Mouse (Mus musculus) limb, embryonic 13.5 days (tissue): ENCODE data around the gene Tmem63a. TPM values are rescaled to one million over a fixed set of nuclear protein-coding genes. Genes with fewer than 3 reads are reported as not detected.
A peak's percentile ranks its signal among the peaks of the same experiment; 100 is the strongest.

ENCODE experiments used
- ATAC-seq: fragments of 200-750 bp; cut with Nextera tagmentation; 2 replicates; pipeline ENCODE4 v1.8.0; 2017; ENCODE audit warnings: low read depth, moderate number of reproducible peaks, moderate TSS enrichment; ENCODE audit not compliant: low FRiP score
- H3K27ac ChIP-seq: fragments of 300-500 bp; sonication (generic); 2 replicates; pipeline ENCODE4 v1.5.1; 2015; ENCODE audit warnings: inconsistent platforms, mild to moderate bottlenecking, moderate library complexity
- H3K27me3 ChIP-seq: fragments of 300-500 bp; sonication (generic); 2 replicates; pipeline ENCODE4 v1.6.1; 2015; ENCODE audit warnings: mild to moderate bottlenecking, inconsistent platforms
- H3K36me3 ChIP-seq: fragments of 300-500 bp; sonication (generic); 2 replicates; pipeline ENCODE4 v1.6.1; 2015; ENCODE audit warnings: inconsistent platforms, mild to moderate bottlenecking, moderate library complexity
- H3K4me1 ChIP-seq: fragments of 300-500 bp; sonication (generic); 2 replicates; pipeline ENCODE4 v1.6.1; 2015; ENCODE audit warnings: inconsistent platforms
- H3K4me2 ChIP-seq: fragments of 300-500 bp; sonication (generic); replicated peaks from 2 replicates; pipeline ENCODE4 v1.6.1; 2015; ENCODE audit warnings: inconsistent platforms, mild to moderate bottlenecking, moderate library complexity
- H3K4me3 ChIP-seq: fragments of 300-500 bp; sonication (generic); 2 replicates; pipeline ENCODE4 v1.5.1; 2015; ENCODE audit warnings: moderate library complexity, mild to moderate bottlenecking, inconsistent platforms
- H3K9ac ChIP-seq: fragments of 300-500 bp; sonication (generic); 2 replicates; pipeline ENCODE4 v1.6.1; 2015; ENCODE audit warnings: mild to moderate bottlenecking, inconsistent platforms
- H3K9me3 ChIP-seq: fragments of 300-500 bp; sonication (generic); 2 replicates; pipeline ENCODE4 v1.6.1; 2016; ENCODE audit warnings: inconsistent platforms
- WGBS: fragments of 180-500 bp; shearing (Covaris S2); methylation state at CpG from one replicate; pipeline ENCODE4 v1.1.7; 2015; 5-methylcytosine and 5-hydroxymethylcytosine counted together
- polyA plus RNA-seq: library from polyadenylated mRNA; unstranded; fragments of >200 nt; fragmentation: Nextera tagmentation; extraction: Ambion mirVana; gene quantifications from 2 replicates; pipeline ENCODE4 v1.2.1, GENCODE M21; 2015

The Tmem63a gene
- polyA plus RNA-seq, 1 experiment from 2014 or later = 17.7 TPM

DNA sequence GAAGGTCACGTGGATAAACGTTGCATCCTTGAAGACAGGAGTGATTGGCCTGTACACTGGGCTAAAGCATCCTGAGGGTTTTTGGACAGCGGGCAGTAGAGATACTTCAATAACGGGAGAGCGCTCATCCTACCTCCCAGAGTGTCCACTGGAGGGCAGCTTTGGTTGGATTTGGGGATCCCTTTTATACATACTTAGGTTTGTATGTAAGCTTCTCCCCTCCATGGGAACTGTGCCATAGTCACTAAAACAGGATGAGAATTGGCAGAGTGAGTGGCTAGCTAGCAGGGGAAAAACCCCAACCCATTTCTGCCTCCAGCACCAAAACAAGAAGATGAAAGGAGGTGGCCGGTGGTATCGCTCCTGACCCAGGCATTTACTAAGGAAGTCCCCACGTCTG is 31.0 kb upstream of the Tmem63a start:
- peak overlapping the region; percentile 51 for H3K4me2 ChIP-seq
- WGBS = 48% methylated on average over 8 of the region's 8 CpGs
- H3K4me3 ChIP-seq = 0 out of 2 replicates have a peak overlapping the region, but pooled peaks have one; percentile 7
- no peaks in the 10 kb centered on the region for H3K27me3 ChIP-seq
- ATAC-seq = 0 out of 2 replicates have a peak, but pooled peaks have one; percentile 6
- H3K9ac ChIP-seq = no peak overlapping the region
- peaks cover 32% of the 10 kb centered on the region for H3K36me3 ChIP-seq
- H3K9me3 ChIP-seq = no peaks in the 10 kb centered on the region
- H3K27ac ChIP-seq = peak overlapping the region; percentile 28; the same call in 1 of the 2 replicates
- H3K4me1 ChIP-seq = peaks cover 40% of the 10 kb centered on the region

DNA sequence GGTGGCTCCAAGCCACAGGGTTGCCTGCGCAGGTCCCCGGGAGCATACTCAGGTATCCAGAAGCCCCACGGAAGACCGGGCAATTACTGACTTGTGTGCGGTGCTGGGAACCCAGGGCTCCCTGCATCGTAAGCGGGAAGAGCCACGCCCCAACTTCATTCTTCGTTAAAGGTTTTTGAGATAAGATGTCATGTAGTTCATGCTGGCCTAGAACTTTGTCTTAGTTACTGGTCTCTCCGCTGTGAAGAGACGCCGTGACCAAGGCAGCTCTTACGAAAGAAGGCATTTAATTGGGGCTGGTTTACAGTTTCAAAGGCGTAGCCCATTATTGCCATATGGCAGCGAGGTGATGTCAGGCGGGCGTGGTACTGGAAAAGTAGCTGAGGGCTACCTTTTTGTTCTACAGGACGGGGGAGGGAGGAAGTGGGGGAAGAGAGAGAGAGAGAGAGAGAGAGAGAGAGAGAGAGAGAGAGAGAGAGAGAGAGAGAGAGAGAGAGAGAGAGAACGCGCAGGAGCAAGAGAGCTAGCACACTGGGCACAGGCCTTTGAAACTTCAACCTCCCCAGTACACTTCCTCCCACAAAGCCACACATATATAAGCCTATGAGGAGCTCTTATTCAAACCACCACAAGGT is 30.4 kb upstream of the Tmem63a start:
- 31% methylated on average over 20 of the region's 20 CpGs for WGBS
- H3K4me3 ChIP-seq = 0 out of 2 replicates have a peak overlapping the region, but pooled peaks have one; percentile 7
- H3K4me1 ChIP-seq = peaks cover 35% of the 10 kb centered on the region
- peak; percentile 10; the same call in 1 of the 2 replicates for ATAC-seq
- H3K27me3 ChIP-seq = no peaks in the 10 kb centered on the region
- peaks cover 26% of the 10 kb centered on the region for H3K36me3 ChIP-seq
- no peaks in the 10 kb centered on the region for H3K9me3 ChIP-seq
- H3K27ac ChIP-seq = peak overlapping the region; percentile 28; the same call in 1 of the 2 replicates
- no peak overlapping the region for H3K9ac ChIP-seq
- H3K4me2 ChIP-seq = peak overlapping the region; percentile 51

DNA sequence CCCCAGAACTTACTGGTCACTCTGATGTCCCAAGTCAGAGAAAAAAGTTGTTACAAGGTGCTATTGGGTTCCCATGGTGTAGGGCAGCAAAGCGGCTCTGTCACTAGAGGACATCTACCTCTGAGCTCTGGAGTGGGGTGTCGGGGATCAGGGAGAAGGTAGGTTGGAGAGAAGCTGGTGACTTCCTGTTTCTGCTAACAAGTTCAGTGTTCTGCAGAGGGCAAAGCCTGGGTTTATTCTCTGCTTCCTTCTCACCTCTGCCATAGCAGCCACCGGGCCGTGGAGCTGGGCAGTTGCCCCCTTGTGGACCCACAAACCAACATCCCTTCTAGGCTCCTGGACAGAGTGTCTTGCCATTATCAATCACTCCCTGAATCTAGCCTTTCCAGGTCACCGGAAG is 29.4 kb upstream of the Tmem63a start:
- H3K27ac ChIP-seq = peak overlapping the region; percentile 69; the same call in 1 of the 2 replicates
- H3K9ac ChIP-seq = no peak overlapping the region
- H3K4me3 ChIP-seq = no peak overlapping the region
- H3K4me2 ChIP-seq = no peak overlapping the region
- no peak for ATAC-seq
- no peaks in the 10 kb centered on the region for H3K9me3 ChIP-seq
- 79% methylated on average over 5 of the region's 5 CpGs for WGBS
- peaks cover 35% of the 10 kb centered on the region for H3K4me1 ChIP-seq
- H3K36me3 ChIP-seq = peaks cover 15% of the 10 kb centered on the region
- no peaks in the 10 kb centered on the region for H3K27me3 ChIP-seq

DNA sequence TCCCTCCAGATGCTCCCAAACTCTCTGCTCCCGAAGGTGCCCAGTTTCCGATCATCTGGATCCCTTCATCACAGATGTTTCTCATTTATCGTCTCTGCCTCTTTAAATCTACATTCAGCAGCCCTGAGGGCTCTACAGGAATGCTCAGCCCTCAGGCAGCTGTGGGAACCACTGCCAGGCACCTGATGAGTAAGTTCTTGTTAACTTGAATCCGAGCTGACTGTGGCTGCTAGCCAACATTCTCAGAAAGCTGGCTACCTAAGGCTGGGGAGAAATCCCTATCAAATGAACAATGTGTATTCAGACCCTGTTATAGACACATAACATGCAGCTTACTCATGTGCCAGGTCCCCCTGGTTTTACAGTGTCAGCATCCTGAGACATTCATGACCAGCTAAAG is 28.3 kb upstream of the Tmem63a start:
- Histone ChIP-seq H3K4me3 (no peak overlapping the region), H3K36me3 (peaks cover 5% of the 10 kb centered on the region), H3K4me2 (no peak overlapping the region), H3K27ac (peak overlapping the region; percentile 69; the same call in 1 of the 2 replicates), H3K4me1 (peaks cover 35% of the 10 kb centered on the region), H3K9ac (no peak overlapping the region), H3K9me3 (no peaks in the 10 kb centered on the region), H3K27me3 (no peaks in the 10 kb centered on the region)
- WGBS = 9% methylated on average over 4 of the region's 4 CpGs
- ATAC-seq = peak; percentile 86

DNA sequence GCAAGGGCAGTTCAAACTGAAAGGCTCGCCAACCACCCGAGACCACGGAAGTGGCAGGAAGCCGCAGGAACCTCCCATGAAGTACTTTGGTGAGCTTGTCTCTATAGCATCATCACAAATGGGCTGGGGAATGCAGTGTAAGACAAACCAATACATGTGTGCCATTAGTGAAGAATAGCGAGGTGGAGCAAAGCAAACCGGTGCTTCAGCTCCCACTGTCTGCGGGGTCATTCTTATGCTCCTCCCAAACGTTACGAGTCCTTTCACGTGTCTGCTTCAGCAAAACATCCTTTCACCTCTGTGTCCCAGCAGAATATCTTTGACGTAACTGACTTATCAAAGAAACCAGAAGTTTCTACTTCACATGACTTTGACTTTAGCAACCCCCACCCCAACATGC is 25.7 kb upstream of the Tmem63a start:
- no peak for ATAC-seq
- Histone ChIP-seq H3K4me2 (no peak overlapping the region), H3K27me3 (no peaks in the 10 kb centered on the region), H3K9me3 (no peaks in the 10 kb centered on the region), H3K4me3 (no peak overlapping the region), H3K9ac (no peak overlapping the region), H3K36me3 (no peaks in the 10 kb centered on the region), H3K4me1 (peaks cover 28% of the 10 kb centered on the region), H3K27ac (no peak overlapping the region)
- 90% methylated on average over 11 of the region's 11 CpGs for WGBS

DNA sequence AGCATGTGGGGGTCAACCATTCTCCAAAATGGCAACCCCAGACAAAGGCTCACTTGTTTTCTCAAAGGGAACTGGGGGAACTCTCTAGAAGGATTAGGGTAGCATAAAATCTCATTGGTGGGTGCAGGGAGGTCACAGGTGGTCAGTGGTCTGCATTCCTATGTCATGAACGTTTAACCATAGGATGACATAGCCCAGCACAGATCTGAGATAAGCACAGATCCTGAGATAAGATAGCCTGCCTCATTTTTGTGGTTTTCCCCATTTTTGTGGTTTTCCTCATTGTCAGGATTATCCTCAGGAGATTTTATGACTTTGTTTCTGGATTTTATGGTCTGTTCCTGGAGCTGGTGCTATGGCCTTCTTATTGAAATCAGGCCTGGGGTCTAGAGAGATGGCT is 25.1 kb upstream of the Tmem63a start:
- Histone ChIP-seq H3K27ac (no peak overlapping the region), H3K27me3 (no peaks in the 10 kb centered on the region)
- WGBS = 31% methylated on average over 1 of the region's 1 CpGs

DNA sequence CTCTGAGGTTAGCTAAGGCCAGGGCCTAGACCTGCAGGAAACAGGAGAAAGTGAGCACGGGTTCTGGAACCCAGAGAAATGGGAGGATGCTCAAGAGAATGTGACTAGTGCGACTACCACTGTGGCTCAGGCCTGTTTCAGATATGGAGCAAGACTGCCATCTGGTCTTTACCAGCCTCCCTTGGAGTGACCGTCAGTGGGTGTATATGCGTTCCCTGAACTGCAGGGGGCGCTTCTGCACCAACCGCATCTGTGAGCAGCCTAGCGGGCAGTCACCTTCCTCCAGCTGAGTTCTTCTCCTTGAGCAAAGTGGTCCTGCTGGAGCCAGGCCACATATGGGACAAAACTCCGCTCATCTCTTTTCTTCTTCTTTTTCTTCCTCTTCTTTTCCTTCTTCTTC is 22.5 kb upstream of the Tmem63a start:
- H3K9ac ChIP-seq = no peak overlapping the region
- H3K4me2 ChIP-seq = no peak overlapping the region
- WGBS = 31% methylated on average over 8 of the region's 8 CpGs
- no peaks in the 10 kb centered on the region for H3K27me3 ChIP-seq
- H3K4me3 ChIP-seq = no peak overlapping the region
- H3K4me1 ChIP-seq = no peaks in the 10 kb centered on the region
- no peak for ATAC-seq
- no peaks in the 10 kb centered on the region for H3K36me3 ChIP-seq
- H3K27ac ChIP-seq = no peak overlapping the region
- no peaks in the 10 kb centered on the region for H3K9me3 ChIP-seq

More for the DNA sequence above, 25.1 kb upstream of the Tmem63a start:
- no peak overlapping the region for H3K4me2 ChIP-seq
- no peaks in the 10 kb centered on the region for H3K9me3 ChIP-seq
- H3K36me3 ChIP-seq = no peaks in the 10 kb centered on the region
- H3K9ac ChIP-seq = no peak overlapping the region
- no peak for ATAC-seq
- H3K4me3 ChIP-seq = no peak overlapping the region
- peaks cover 24% of the 10 kb centered on the region for H3K4me1 ChIP-seq

DNA sequence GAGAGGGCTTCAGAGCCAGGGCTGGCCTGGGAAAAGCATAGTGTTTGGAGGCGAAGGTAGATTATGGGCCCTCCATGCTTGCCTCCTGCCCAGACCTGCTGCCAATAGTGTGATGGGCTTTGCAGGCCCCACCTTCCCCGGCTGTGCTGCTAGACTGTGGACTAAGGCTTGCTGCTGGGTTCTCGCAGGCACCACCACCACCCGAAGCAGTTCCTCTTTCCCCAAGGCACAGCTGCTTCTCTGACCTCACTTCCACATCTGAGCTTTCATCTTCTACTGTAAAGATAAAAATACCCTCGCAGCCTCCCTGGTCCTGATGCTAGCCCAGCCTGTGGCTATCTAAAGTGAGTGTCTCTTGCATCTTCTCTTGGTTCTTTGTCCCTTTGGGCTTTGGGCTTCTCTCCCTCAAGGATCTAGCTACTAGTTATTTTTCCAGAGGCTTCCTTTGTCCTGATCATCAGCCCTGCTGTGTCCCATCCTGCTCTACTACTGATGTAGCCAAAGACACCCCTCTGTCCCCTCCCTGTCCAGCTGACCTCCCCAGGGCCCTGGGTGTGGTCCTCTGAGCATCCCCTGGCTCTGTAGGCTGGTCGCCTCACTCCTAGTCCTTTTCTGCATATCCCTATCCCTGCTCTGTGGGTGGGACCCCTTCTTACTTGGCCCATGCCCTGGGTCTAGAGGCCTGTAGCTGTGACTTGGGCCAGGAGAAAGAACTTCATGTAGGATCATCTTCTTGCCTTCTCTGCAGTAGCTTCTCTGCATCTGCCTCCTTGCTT is 19.7 kb upstream of the Tmem63a start:
- Histone ChIP-seq H3K9ac (no peak overlapping the region), H3K27me3 (peaks cover 2% of the 10 kb centered on the region; the same call in 1 of the 2 replicates), H3K27ac (no peak overlapping the region), H3K4me1 (no peaks in the 10 kb centered on the region), H3K36me3 (no peaks in the 10 kb centered on the region), H3K9me3 (no peaks in the 10 kb centered on the region), H3K4me2 (no peak overlapping the region), H3K4me3 (no peak overlapping the region)
- WGBS = 53% methylated on average over 6 of the region's 6 CpGs
- ATAC-seq = no peak

DNA sequence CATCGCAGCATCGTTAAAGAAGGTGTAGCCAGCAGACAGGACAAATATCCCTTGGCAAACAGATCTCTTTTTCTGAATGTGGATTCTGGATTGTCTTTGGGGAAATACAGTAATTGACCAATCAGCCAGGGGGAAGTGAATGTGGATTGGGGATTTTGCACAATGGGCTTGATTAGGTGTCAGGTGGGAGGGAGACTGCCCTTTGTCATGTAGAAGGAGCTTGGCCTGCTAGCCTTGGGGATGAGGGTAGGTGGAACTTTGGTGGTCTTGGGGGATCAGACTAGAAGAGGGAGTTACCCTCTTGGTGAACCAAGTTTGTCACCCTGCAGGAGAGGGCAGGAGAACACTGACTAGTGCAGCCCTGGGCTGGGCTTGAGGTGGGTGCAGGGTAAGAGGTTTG is 17.4 kb upstream of the Tmem63a start:
- no peak; the same call in 1 of the 2 replicates for ATAC-seq
- Histone ChIP-seq H3K4me1 (no peaks in the 10 kb centered on the region), H3K36me3 (no peaks in the 10 kb centered on the region), H3K9me3 (no peaks in the 10 kb centered on the region), H3K9ac (no peak overlapping the region), H3K27ac (no peak overlapping the region), H3K27me3 (peaks cover 15% of the 10 kb centered on the region; the same call in 1 of the 2 replicates), H3K4me2 (no peak overlapping the region), H3K4me3 (no peak overlapping the region)
- WGBS = 32% methylated on average over 2 of the region's 2 CpGs

DNA sequence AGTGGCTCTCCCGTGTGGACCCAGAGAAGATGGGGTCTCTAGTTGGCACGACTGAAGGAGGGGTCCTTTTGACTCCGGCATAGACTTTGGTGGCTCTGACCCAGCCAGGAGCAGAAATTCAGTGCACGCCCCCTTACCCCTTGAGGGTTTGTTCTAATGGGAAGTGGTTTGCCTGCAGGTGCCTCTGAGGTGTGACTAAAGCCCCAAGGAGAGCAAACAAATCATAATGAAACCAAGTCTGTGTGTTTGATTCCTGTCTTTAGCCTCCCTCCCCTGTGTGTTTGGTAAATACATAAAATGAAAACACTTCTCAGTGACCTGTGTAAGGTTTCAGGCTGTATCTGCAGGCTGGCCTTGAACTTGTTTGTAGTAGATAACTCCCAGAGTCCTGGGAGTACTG is 15.9 kb upstream of the Tmem63a start:
- ATAC-seq = no peak
- no peaks in the 10 kb centered on the region for H3K36me3 ChIP-seq
- H3K9ac ChIP-seq = no peak overlapping the region
- no peak overlapping the region for H3K4me2 ChIP-seq
- no peaks in the 10 kb centered on the region for H3K9me3 ChIP-seq
- 55% methylated on average over 4 of the region's 4 CpGs for WGBS
- H3K4me1 ChIP-seq = no peaks in the 10 kb centered on the region
- H3K27ac ChIP-seq = no peak overlapping the region
- peaks cover 16% of the 10 kb centered on the region for H3K27me3 ChIP-seq
- H3K4me3 ChIP-seq = no peak overlapping the region

DNA sequence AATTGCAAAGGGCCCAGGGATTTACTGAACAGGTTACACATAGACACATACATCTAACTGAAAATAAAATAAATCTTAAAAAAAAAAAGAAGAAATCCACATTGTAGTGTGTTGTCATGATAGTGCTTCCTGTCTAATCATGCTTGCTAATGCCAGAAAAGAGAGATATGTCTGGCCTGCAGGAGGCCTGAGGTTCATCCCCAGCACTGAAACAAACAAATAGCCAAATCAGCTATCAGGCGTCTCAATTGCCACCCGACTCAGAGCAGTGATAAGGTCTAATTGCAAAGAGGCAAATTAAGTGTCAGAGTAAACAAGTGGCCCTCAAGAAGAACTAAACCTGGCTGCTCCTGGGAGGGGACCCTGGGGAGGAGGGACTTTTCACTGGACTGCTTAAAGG is 12.5 kb upstream of the Tmem63a start:
- Histone ChIP-seq H3K36me3 (no peaks in the 10 kb centered on the region), H3K4me2 (no peak overlapping the region), H3K9ac (no peak overlapping the region), H3K9me3 (no peaks in the 10 kb centered on the region), H3K27ac (no peak overlapping the region), H3K27me3 (peaks cover 41% of the 10 kb centered on the region), H3K4me3 (no peak overlapping the region), H3K4me1 (no peaks in the 10 kb centered on the region)
- 16% methylated on average over 2 of the region's 2 CpGs for WGBS
- ATAC-seq = no peak

DNA sequence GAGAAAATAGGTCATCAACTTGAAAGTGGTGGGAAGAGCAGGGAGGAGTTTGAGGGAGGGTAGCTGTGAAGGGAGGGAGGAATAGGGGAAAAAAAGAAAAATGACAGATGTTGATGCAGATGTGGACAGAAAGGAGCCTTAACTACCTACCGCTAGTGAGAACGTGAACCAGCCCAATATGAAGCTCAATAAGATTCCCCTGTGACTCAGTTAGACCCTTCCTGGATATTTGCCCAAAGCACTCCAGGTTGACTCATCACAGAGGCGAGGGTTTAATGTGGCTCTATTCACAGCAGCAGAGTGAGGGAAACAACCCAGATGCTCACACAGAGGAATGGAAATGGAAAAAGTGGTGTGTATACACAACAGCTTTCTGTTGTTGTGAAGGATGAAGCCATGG is 11.0 kb upstream of the Tmem63a start:
- Histone ChIP-seq H3K36me3 (no peaks in the 10 kb centered on the region), H3K27ac (no peak overlapping the region), H3K4me1 (no peaks in the 10 kb centered on the region; the same call in 1 of the 2 replicates), H3K9ac (no peak overlapping the region), H3K27me3 (peaks cover 56% of the 10 kb centered on the region), H3K4me3 (no peak overlapping the region), H3K4me2 (no peak overlapping the region), H3K9me3 (no peaks in the 10 kb centered on the region)
- WGBS = 46% methylated on average over 3 of the region's 3 CpGs
- no peak for ATAC-seq
